Mouse (Mus musculus): ENCODE data around the gene Tifa. TPM values are rescaled to one million over a fixed set of nuclear protein-coding genes. Genes with fewer than 3 reads are reported as not detected.

Gene Tifa
- total and polyA plus RNA-seq, 3 experiments, result 1.4 to 3.2 (median 2.8) TPM

GRCm38 (mm10) chr3:127795762-127796161 is 6.2 kb downstream of the Tifa start:
- H3K9me3 ChIP-seq (replicated peaks; ENCODE audit: low read length), result no peaks in the 10 kb centered on the region
- no peak overlapping the region for H3K9ac ChIP-seq (ENCODE audit: insufficient read depth, low read depth)
- in situ Hi-C loops (cut with MboI; ENCODE audit: low pct_ligation_motif_present, low pct_unique_long_range_greater_than_20kb, low sequenced_read_pairs) (no loop called here), dilution Hi-C loops (cut with MboI; ENCODE audit: extremely low pct_ligation_motif_present, extremely low pct_unique_long_range_greater_than_20kb, low sequenced_read_pairs) (no loop called here)
- H3K4me2 ChIP-seq (ENCODE audit: insufficient read depth, low read depth, poor library complexity, severe bottlenecking), result no peak overlapping the region
- TF ChIP-seq IRF4 (IDR thresholded peaks at IDR 0.05; ENCODE audit: low read depth, low read length) (no peak), TCF12 (IDR thresholded peaks at IDR 0.05; ENCODE audit: low read depth, low read length) (no peak), SMC3 (IDR thresholded peaks at IDR 0.05; ENCODE audit: low read depth, low read length) (no peak), ZMIZ1 (IDR thresholded peaks at IDR 0.05; ENCODE audit: low read depth, low read length) (no peak), BHLHE40 (IDR thresholded peaks at IDR 0.05; ENCODE audit: low read depth, low read length) (no peak), HCFC1 (IDR thresholded peaks at IDR 0.05; ENCODE audit: low read depth, low read length) (no peak), CHD2 (IDR thresholded peaks at IDR 0.05; ENCODE audit: low read length) (no peak), TBP (conservative IDR thresholded peaks at IDR 0.05; ENCODE audit: low read depth, low read length) (no peak), KAT2A (IDR thresholded peaks at IDR 0.05; ENCODE audit: insufficient replicate concordance, low read length) (no peak), MYC (IDR thresholded peaks at IDR 0.05; ENCODE audit: low read depth, low read length) (no peak), SIN3A (IDR thresholded peaks at IDR 0.05; ENCODE audit: low read length) (no peak), USF2 (conservative IDR thresholded peaks at IDR 0.05; ENCODE audit: low read depth, low read length) (no peak), ELF1 (IDR thresholded peaks at IDR 0.05; ENCODE audit: low read depth, low read length) (no peak), MAX (IDR thresholded peaks at IDR 0.05; ENCODE audit: low read length) (no peak), ETS1 (conservative IDR thresholded peaks at IDR 0.05; ENCODE audit: low read depth, low read length) (no peak)
- H3K27me3 ChIP-seq (replicated peaks), result no peaks in the 10 kb centered on the region
- no peaks in the 10 kb centered on the region for H3K79me2 ChIP-seq (replicated peaks; ENCODE audit: control insufficient read depth, extremely low read depth, insufficient read depth, poor library complexity, severe bottlenecking)
- no peak for DNase-seq (ENCODE audit: extremely low read depth)
- H3K4me3 ChIP-seq (replicated peaks in 1 of 3; ENCODE audit: low read depth in 2 of 3, low read length in 2 of 3, poor library complexity in 1 of 3), result no peak overlapping the region
- H3K36me3 ChIP-seq (replicated peaks in 1 of 2; ENCODE audit: control insufficient read depth in 1 of 2, insufficient read depth in 1 of 2, low read length in 1 of 2), result peaks cover 0 to 18% of the 10 kb centered on the region in 2 experiments
- H3K27ac ChIP-seq (ENCODE audit: insufficient read depth, low read depth), result no peak overlapping the region
- peaks cover 0 to 23% of the 10 kb centered on the region in 2 experiments; a peak in 2 of 4 replicates for H3K4me1 ChIP-seq (ENCODE audit: control insufficient read depth in 1 of 2, insufficient read depth in 2 of 2)

- in situ Hi-C loops (cut with MboI; ENCODE audit: low pct_ligation_motif_present, low pct_unique_long_range_greater_than_20kb, low sequenced_read_pairs) (no loop called here), dilution Hi-C loops (cut with MboI; ENCODE audit: extremely low pct_ligation_motif_present, extremely low pct_unique_long_range_greater_than_20kb, low sequenced_read_pairs) (no loop called here)
- peak; percentile 60; the same call in 1 of the 2 replicates for TF ChIP-seq IRF4 (IDR thresholded peaks at IDR 0.05; ENCODE audit: low read depth, low read length)
- no peak for TF ChIP-seq ELF1 (IDR thresholded peaks at IDR 0.05; ENCODE audit: low read depth, low read length)
- TF ChIP-seq EP300 (IDR thresholded peaks at IDR 0.05; ENCODE audit: low read length), result 0 out of 2 replicates have a peak, but pooled peaks have one; percentile 12
- no peak for DNase-seq (ENCODE audit: extremely low read depth)
- H3K36me3 ChIP-seq (replicated peaks in 1 of 2; ENCODE audit: control insufficient read depth in 1 of 2, insufficient read depth in 1 of 2, low read length in 1 of 2), result peaks cover 0 to 18% of the 10 kb centered on the region in 2 experiments
- no peak overlapping the region for H3K27ac ChIP-seq (ENCODE audit: insufficient read depth, low read depth)
- H3K9ac ChIP-seq (ENCODE audit: insufficient read depth, low read depth), result no peak overlapping the region
- H3K27me3 ChIP-seq (replicated peaks), result no peaks in the 10 kb centered on the region
- peaks cover 0 to 21% of the 10 kb centered on the region in 2 experiments; a peak in 2 of 4 replicates for H3K4me1 ChIP-seq (ENCODE audit: control insufficient read depth in 1 of 2, insufficient read depth in 2 of 2)
- H3K79me2 ChIP-seq (replicated peaks; ENCODE audit: control insufficient read depth, extremely low read depth, insufficient read depth, poor library complexity, severe bottlenecking), result no peaks in the 10 kb centered on the region
- H3K9me3 ChIP-seq (replicated peaks; ENCODE audit: low read length), result no peaks in the 10 kb centered on the region
- no peak overlapping the region for H3K4me3 ChIP-seq (replicated peaks in 1 of 3; ENCODE audit: low read depth in 2 of 3, low read length in 2 of 3, poor library complexity in 1 of 3)
- H3K4me2 ChIP-seq (ENCODE audit: insufficient read depth, low read depth, poor library complexity, severe bottlenecking), result no peak overlapping the region
These were observed 6.7 kb downstream of the Tifa start for GRCm38 (mm10) chr3:127796271-127796670.

All from CH12.LX (cell line).